Mouse (Mus musculus) heart, postnatal 0 days (tissue): ENCODE measurements around the gene Wfdc10.

Experiments used
- CTCF ChIP-seq: IDR thresholded peaks from 2 replicates; pipeline ENCODE4 v1.5.1; 2016; ENCODE audit warnings: antibody characterized with exemption, control low read depth, low read depth
- EP300 ChIP-seq: IDR thresholded peaks from 2 replicates; pipeline ENCODE4 v1.6.1; 2016; ENCODE audit warnings: antibody characterized with exemption, low read depth

- no peak for TF ChIP-seq CTCF
- TF ChIP-seq EP300, result no peak
Observed at GRCm38 (mm10) chr2:164670261-164670660, 14.4 kb downstream of the Wfdc10 start.
